18 mouse cellular contexts compared by ENCODE assay signal in the genomic region with DNA sequence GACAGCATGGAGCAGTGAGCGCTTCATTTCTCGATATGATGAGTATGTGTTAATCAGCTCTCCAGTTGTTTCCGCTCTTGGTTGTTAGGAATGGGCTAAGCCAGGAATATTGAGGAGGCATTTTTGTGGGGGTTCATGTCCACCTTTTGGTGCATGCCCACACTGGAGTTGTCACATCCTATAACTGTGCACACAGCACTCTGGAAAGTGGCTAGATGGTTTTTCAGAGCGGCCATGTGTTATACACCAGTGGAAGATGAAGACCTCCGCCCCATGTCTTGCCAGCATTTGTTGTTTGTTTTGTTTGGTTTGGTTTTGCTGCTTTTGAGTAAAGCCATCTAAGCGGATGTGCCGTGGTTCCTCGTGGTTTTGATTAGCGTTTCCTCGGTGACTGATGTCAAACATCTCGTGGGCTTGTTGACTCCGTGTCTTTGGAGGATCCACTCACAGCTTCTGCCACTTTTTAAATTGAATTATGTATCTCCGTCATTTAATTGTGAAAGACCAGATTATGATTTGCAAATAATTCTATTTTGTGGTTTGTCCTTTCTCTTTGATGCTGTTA. TPM values are rescaled to one million over a fixed set of nuclear protein-coding genes. Genes with fewer than 3 reads are reported as not detected.
DNase-seq lines count a peak whose midpoint lies in the region; ATAC-seq lines count a peak whose summit lies in the region.
"Had no signal": no experiment of that assay in that cellular context is flagged by ENCODE, and none has a peak within 500 bp of the region (broad histone marks: within the 10 kb centered on the region; RNA-seq: fewer than 3 reads in every experiment).

No protein-coding gene starts in this region.

- peak overlapping the region; percentile 44 for H3K4me2 ChIP-seq in heart, embryonic 12.5 days
- H3K4me2 ChIP-seq in liver, embryonic 12.5 days = peak overlapping the region; percentile 79
- H3K4me2 ChIP-seq in forebrain, embryonic 14.5 days (ENCODE audit: low read length) = no peak overlapping the region
- H3K4me2 ChIP-seq: lung, embryonic 15.5 days had no signal

- intact Hi-C loops in heart, postnatal 25 days (cut with DNase I) = loop anchor here (5.0 to 10.0 kb wide), 2 partner anchors 40 to 117 kb away; no protein-coding TSS in a partner anchor

- H3K36me3 ChIP-seq in heart, embryonic 12.5 days = peaks cover 17% of the 10 kb centered on the region
- peaks cover 37% of the 10 kb centered on the region for H3K36me3 ChIP-seq in liver, embryonic 12.5 days
- peaks cover 15% of the 10 kb centered on the region for H3K36me3 ChIP-seq in forebrain, embryonic 14.5 days (ENCODE audit: control insufficient read depth, insufficient read depth, low read length)

- no peak overlapping the region for H3K4me3 ChIP-seq in heart, embryonic 12.5 days
- H3K4me3 ChIP-seq in liver, embryonic 12.5 days = peak overlapping the region; percentile 86
- H3K4me3 ChIP-seq in forebrain, embryonic 14.5 days (ENCODE audit: low read depth, low read length) = no peak overlapping the region
- H3K4me3 ChIP-seq: forebrain, embryonic 10.5 days; lung, embryonic 15.5 days had no signal

- no peaks in the 10 kb centered on the region for H3K9me3 ChIP-seq in heart, embryonic 12.5 days (replicated peaks)
- H3K9me3 ChIP-seq in liver, embryonic 12.5 days (replicated peaks) = no peaks in the 10 kb centered on the region
- H3K9me3 ChIP-seq in forebrain, embryonic 14.5 days (replicated peaks; ENCODE audit: control insufficient read depth, low read length) = no peaks in the 10 kb centered on the region
- H3K9me3 ChIP-seq: forebrain, embryonic 10.5 days; lung, embryonic 15.5 days had no signal

- peaks cover 76% of the 10 kb centered on the region for H3K4me1 ChIP-seq in heart, embryonic 12.5 days (replicated peaks)
- peaks cover 81% of the 10 kb centered on the region for H3K4me1 ChIP-seq in liver, embryonic 12.5 days
- peaks cover 20% of the 10 kb centered on the region for H3K4me1 ChIP-seq in forebrain, embryonic 14.5 days (ENCODE audit: control insufficient read depth, insufficient read depth, low read length)

- H3K27ac ChIP-seq in heart, embryonic 12.5 days (ENCODE audit: poor library complexity, severe bottlenecking) = peak overlapping the region; percentile 77
- H3K27ac ChIP-seq in liver, embryonic 12.5 days = peak overlapping the region; percentile 98
- no peak overlapping the region for H3K27ac ChIP-seq in forebrain, embryonic 14.5 days (ENCODE audit: low read depth, low read length)
- H3K27ac ChIP-seq: forebrain, embryonic 10.5 days; lung, embryonic 15.5 days had no signal

- no peak for ATAC-seq in heart, embryonic 12.5 days (ENCODE audit: insufficient number of reproducible peaks, low FRiP score)
- ATAC-seq in liver, embryonic 12.5 days = no peak
- ATAC-seq in forebrain, embryonic 14.5 days = no peak
- ATAC-seq: hindbrain, embryonic 16.5 days; midbrain, embryonic 16.5 days had no signal

- 85% methylated on average over 13 of the region's 13 CpGs for WGBS in heart, embryonic 12.5 days
- WGBS in liver, embryonic 12.5 days (ENCODE audit: insufficient replicate concordance) = 60% methylated on average over 13 of the region's 13 CpGs
- 96% methylated on average over 13 of the region's 13 CpGs for WGBS in forebrain, embryonic 14.5 days

- H3K27me3 ChIP-seq in heart, embryonic 12.5 days (replicated peaks) = no peaks in the 10 kb centered on the region
- H3K27me3 ChIP-seq in liver, embryonic 12.5 days (replicated peaks) = no peaks in the 10 kb centered on the region
- no peaks in the 10 kb centered on the region for H3K27me3 ChIP-seq in forebrain, embryonic 14.5 days (replicated peaks; ENCODE audit: control insufficient read depth, insufficient read depth, low read length)
- H3K27me3 ChIP-seq: lung, embryonic 15.5 days had no signal

- DNase-seq in heart, postnatal 25 days (ENCODE audit: low spot score) = no peak
- DNase-seq in 416B (ENCODE audit: low read depth) = peak; percentile 44
- DNase-seq in T-cell, adult 2 months (ENCODE audit: low spot score) = peak; percentile 66
- DNase-seq in kidney, adult 11 months = no peak
- DNase-seq in cerebellum, adult 9-10 months = no peak
- no peak for DNase-seq in forebrain, embryonic 14.5 days (ENCODE audit: low spot score)
- DNase-seq: adrenal gland, postnatal 14 days; cerebellum, adult 8-10 months; kidney, adult 9 months; kidney, postnatal 4 days; thymus, postnatal 14 days had no signal

- H3K9ac ChIP-seq in heart, embryonic 12.5 days = no peak overlapping the region
- H3K9ac ChIP-seq in liver, embryonic 12.5 days = peak overlapping the region; percentile 67
- no peak overlapping the region for H3K9ac ChIP-seq in forebrain, embryonic 14.5 days (ENCODE audit: low read length)
- H3K9ac ChIP-seq: lung, embryonic 15.5 days had no signal

RNA-seq across cellular contexts. Expression of gene Slc13a4, which starts 50.2 kb away (rescaled TPM):
- polyA plus RNA-seq in heart, embryonic 12.5 days (2016; fragmentation: Nextera tagmentation; extraction: Ambion mirVana) = 2.1 and 2.4 TPM in 2 replicates
- total RNA-seq in heart, postnatal 25 days (2021) = under 1 TPM; 0.08 to 0.16 TPM
- polyA plus RNA-seq in liver, embryonic 12.5 days (2016; fragmentation: Nextera tagmentation; extraction: Ambion mirVana) = 0.23 and 0.25 TPM in 2 replicates
- 2.7 and 4.6 TPM in 2 replicates for polyA plus RNA-seq in forebrain, embryonic 14.5 days (2014; fragmentation: Nextera tagmentation; extraction: Ambion mirVana)
- polyA plus RNA-seq: small intestine, adult 2 months had no signal

Comparison
In these comparisons a context has a peak if more than half of its experiments do, and no peak if none do; other contexts are left out.
1. DNase-seq: peak in 416B (single experiment) and T-cell, adult 2 months (single experiment); none in heart, postnatal 25 days (single experiment), kidney, adult 11 months (single experiment), cerebellum, adult 9-10 months (single experiment) and forebrain, embryonic 14.5 days (single experiment).